Mouse (Mus musculus): ENCODE data around the gene Lzts3.
"Not testable (repeated sequence)": the region's sequence is repeated elsewhere in the genome, so short reads cannot be mapped to it uniquely, and the experiment has no call there.

The Lzts3 gene

DNA sequence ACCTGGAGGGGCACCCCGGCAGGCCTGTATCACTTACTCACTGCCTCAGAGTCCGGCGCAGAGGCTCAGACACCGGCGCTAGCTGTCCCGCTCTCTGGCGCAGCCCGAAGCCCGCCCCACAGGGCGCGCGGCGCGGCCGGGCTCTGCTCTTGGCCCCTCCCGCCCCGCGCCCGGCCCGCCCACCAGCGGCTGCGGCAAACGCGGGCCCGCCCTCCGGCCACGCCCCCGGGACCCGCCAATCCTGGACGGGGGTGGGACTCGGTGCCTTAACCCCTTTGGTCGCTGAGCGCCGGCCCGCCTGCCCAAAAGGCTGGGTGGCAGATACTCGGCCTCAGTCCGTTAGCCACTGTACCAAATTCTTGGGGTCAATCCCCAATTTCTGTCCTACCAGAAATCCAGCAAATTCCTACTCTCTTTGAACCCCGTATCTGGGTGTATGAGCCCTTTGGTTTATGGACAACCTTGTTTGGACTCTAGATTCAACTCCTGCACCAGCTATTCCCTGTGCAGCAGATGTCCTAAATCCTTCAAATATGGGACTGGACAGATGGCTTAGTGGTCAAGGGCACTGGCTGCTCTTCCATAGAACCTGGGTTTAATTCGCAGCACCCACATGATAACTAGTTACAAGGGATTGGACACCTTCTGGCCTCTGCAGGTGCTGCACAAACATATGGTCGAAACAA is at the start of gene Lzts3:
Lzts3 (minus strand) TSS at position 120 of the 686 bp plus-strand sequence.
- DNase-seq = peak; percentile 97

- no peak for DNase-seq
Observed at GRCm38 (mm10) chr2:130689011-130689410, 46.4 kb upstream of the Lzts3 start.

- DNase-seq = no peak
Observed at GRCm38 (mm10) chr2:130685426-130685825, 42.8 kb upstream of the Lzts3 start.

DNA sequence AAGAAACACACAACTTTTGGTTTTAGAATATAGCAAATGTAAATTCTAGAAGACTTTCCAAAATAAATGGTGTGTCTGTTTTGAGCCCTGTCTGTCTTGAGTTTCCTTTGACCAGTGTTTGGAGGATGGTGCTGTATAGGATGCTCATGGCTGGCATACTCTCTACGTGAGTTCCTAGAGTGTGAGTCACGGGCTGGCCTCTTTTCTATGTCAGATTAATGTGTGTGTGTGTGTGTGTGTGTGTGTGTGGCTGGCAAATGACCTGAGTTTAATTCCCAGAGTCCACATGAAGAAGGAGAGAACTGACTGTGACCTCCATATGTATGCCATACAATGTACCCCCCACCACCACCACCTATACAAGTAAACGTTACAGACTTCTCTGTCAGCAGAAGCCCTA is 38.9 kb upstream of the Lzts3 start:
- DNase-seq = no peak

DNA sequence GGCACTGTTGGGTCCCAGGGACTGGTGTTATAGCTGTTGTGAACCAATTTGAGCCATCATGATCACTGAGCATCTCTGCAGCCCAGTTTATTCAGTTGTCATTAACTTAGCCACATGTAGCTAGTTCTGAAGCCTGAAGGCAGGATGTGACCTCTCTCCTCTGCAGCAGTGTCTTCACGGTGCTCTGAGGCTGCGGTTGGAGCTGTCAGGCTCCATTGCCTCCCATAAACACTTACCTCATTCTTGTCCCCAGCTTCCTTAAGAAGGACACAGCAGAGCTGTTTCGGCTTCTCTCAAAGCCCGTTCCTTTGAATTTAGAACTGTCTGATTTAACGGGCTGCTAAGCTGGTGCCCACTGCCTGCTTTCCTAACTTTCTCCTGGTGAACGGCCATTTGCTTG is 37.3 kb upstream of the Lzts3 start:
- no peak for DNase-seq

DNA sequence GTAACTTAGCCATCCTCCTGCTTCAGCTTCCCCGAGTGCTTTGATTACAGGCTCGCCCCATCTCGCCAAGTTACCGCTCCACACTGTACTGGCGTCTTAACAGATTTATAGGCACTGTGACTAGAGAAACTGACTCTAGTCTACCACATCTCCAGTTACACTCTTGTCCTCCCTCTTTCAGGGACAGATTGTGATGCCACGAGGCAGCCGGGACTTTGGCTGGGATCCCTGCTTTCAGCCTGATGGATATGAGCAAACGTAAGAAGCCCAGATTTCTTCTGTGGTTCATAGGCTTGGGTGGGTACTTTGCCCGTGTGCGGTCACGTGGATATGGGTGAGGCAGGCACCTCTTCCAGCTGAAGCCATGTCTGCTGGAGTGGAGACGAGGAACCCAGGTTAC is 36.6 kb upstream of the Lzts3 start:
- no peak for DNase-seq

- no peak for DNase-seq
Observed at GRCm38 (mm10) chr2:130677211-130677610, 34.6 kb upstream of the Lzts3 start.

DNA sequence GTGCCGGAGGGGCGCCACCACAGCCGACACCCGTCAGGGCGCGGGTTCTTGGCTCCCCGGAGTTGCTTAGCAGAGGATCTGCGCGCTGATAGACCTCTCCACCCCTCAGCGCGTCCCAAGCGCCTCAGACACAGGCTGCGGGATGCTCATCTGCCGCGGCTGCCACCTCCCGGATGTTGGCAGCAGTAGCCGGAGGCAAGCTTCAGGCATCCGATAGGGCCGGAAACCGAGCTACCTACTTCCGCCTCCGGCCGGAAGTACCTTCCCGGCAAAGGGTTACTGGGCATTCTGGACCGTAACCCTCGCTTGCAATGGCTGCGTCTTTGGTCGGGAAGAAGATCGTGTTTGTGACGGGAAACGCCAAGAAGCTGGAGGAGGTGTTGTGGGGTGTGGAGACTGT is 25.0 kb upstream of the Lzts3 start, which contains the start of gene Itpa:
Itpa (plus strand) TSS at position 52 of the 400 bp plus-strand sequence.
- peak; percentile 96 for DNase-seq

DNA sequence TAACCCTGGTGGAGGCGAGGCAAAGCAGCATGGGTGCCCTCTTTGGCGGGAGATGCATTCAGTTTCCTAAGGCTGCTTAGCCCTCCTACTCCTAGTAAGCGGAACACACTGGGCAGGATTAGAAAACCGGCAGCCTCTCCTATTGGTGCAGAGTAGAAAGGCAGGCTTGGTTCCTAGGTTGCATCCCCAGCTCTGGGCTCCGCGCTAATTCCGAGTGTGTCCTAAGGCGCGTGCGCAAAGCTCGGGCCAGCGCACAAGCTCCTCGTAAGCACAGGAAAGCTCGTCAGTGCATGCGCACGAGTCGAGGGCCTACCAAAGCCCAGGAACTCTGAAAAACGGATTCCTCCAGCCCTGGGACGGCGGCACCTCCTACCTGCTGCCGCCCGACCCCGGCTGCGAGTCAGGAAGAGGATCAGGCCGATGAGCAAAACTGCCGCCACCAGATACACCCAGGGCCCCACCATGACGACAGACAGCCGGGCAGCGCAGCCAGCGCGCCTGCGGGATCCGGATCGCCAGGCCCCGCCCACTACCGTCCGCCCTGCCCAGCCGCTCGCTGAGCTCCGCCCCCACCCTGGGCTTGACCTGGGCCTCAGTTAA is 21.6 kb upstream of the Lzts3 start, which contains the start of gene Ddrgk1:
Ddrgk1 (minus strand) TSS at position 558 of the 600 bp plus-strand sequence.
- peak; percentile 97 for DNase-seq

GRCm38 (mm10) chr2:130663342-130663741 is 20.7 kb upstream of the Lzts3 start:
- DNase-seq = no peak

DNA sequence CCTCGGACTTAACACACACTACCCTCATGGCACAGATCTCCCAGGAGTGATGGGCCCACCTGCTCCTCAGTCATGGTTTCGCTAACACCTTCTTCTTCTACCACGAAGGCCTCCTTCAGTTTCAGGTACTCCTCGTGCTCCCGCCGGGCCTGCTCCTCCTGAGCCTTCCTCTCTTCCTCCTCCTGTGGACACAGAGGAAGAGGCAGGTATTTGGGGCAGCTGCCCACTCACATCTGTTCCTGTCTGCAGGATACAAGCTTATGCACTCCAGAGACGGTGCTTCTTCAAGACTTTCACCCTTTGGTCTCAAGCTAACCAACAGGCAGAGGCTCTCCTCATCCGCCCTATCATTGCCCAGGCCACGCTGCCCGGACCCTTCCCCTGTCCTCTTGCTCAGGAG is 15.9 kb upstream of the Lzts3 start:
- DNase-seq = no peak

DNA sequence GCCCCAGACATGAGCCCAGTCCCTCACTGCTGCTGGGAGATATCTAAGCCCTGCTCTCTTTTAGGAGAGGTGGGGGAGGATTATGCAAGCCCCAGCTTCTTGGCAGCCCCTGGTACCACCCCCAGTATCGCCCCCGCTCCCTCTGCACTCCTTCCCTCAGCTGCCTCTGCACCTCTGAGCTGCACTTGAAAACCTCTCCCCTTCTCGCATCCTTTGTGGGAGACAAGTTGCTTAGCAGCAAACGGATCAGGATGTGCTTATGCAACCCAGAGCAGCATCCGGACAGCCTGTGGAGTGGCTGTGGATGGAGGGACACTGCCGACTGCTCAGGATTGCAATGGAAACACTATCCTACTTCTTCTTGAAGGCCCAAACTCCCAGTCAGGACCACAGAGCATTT is 14.9 kb upstream of the Lzts3 start:
- no peak for DNase-seq

- no peak for DNase-seq
Observed at GRCm38 (mm10) chr2:130656536-130656935, 13.9 kb upstream of the Lzts3 start.

GRCm38 (mm10) chr2:130655660-130656339 is 13.2 kb upstream of the Lzts3 start:
- no peak for DNase-seq

GRCm38 (mm10) chr2:130653760-130654159 is 11.2 kb upstream of the Lzts3 start:
- DNase-seq = no peak

DNA sequence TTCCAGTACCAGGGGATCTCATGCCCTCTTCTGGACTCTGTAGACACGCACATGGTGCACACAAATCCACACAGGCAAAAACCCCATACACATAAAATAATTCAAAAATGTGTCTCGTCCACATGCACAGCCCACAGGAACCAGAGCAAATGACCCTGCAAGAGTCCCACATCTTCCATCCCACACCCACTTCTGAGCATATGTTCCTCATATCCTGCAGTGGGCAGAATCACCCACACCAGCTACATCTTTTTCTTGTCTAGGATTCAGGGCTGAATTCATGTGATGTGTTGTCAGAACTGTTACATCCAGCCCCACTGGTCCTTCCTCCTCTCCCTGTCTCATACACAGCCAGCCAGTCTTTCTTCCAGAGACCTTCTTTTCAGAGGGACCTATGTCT is 10.7 kb upstream of the Lzts3 start:
- DNase-seq = no peak

DNA sequence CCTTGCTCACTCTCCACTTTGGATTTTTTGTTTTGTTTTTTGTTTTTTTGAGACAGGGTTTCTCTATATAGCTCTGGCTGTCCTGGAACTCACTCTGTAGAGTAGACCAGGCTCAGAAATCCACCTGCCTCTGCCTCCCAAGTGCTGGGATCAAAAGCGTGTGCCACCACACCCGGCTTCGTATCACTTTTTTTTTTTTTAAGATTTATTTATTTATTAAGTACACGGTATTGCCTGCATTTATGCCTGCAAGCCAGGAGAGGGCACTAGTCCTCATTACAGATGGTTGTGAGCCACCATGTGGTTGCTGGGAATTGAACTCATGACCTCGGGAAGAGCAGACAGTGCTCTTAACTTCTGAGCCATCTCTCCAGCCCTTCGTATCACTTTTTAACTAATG is 6.4 kb upstream of the Lzts3 start:
- DNase-seq = not testable (repeated sequence)

GRCm38 (mm10) chr2:130645198-130645597 is 2.6 kb upstream of the Lzts3 start:
- DNase-seq = no peak

DNA sequence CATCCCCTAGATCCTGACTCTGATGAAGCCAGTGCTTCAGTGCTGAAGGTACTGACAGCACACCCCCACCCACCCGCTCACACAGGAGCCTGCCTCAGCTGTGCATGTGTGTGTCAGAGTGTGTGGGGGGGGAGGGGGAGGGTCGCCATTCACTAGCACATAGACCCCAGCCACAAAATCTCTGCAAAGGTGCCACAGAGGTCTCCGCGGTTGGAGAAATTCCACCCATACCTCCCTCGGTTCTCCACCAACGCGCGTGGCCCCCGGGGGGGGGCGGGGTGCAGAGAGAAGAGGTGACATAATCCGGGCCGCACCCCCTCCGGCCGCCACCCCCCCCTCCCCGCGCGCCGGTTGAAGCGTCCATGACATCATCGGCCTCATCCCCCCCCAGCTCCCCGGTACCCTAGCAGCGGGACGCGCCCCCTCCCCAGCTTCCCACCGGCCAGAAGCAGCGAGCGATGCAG is 374 bp downstream of the Lzts3 start:
- DNase-seq = peak; percentile 48

DNA sequence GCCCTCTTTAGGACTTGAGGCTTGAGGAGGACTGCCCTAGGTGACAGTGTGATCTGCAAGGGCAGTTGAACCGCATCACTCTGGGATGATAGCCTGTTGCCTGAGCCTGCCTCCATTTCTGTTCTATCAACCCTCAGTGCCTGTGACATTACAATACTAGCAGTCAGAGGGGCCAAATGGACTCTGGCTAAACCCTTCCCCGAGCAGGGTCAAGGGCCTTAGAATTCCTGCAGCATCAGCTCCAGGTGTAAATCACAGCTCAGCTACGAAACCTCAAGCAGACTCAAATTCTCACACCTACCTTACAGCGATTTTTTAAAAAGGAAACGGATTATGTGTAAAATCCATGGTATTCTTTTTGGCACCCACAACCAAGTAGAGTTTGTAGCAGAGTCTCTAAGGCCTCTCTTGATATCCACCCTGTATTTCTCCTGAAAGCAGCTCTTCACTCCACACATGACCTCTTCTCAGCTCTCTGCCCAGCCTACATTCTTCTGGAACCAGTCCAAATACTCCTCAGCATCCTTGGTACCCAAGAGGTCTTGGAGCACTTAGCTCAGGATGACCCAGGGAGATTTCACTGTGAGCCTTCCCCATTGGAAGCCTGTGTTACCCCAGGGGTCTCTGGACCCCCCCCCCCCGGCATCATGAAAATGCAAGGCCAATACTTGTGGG is 1.1 kb downstream of the Lzts3 start:
- no peak for DNase-seq

GRCm38 (mm10) chr2:130639276-130639675 is 3.3 kb downstream of the Lzts3 start:
- DNase-seq = no peak

DNA sequence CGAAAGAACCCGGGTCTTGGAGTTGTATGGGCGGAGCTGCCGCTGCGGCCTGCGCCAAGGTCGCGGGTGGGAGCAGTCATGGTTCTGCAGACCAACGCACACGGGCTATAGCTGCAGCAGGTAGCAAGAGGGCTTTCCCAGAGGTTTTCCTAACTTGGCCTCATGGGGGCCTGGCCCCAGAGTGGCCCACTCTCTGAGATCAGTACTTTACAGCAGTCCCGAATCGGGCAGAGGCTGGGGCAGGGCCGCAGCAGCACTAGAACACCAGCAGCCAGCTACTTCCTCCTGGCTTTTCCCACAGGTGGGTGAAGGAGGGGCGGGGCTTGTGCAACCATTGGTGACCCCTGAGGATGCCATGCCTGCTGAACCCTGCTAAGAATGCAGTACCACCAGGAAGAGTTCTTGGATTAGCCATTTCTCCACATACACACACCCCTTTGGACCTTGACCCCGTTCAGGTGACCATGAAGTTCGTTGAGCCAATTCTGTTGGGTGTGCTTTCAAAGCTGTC is 4.4 kb downstream of the Lzts3 start:
- DNase-seq = no peak

DNA sequence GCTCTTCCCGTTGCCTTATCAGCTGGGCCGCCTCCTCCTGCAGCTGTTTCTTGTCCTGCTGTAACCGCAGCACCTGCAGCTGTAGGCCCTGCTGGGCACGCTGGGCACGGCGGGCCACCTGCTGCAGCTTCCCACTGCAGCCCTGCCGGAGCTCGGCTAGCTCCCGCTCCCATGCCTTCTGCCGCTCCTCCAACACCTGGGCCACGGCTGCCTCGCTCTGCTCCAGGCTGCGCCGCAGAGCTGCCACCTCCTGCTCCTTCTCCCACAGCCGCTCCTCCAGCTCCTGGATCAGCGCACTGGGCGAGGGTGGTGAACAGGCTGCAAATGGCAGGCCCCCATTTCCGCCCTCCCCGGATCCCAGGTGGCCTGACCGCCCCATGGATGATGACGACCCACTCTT is 6.8 kb downstream of the Lzts3 start:
- peak; percentile 34 for DNase-seq

Data from embryo, embryonic 11 days (tissue).